Mouse (Mus musculus) liver, postnatal 0 days (tissue): Measurements from ENCODE around the gene Tex37.

ENCODE experiments used
- CTCF ChIP-seq: sonication (generic); IDR thresholded peaks from 2 replicates; pipeline ENCODE4 v1.5.1; 2016; ENCODE audit warnings: antibody characterized with exemption, low read depth
- EP300 ChIP-seq: IDR thresholded peaks from 2 replicates; pipeline ENCODE4 v1.6.1; 2016; ENCODE audit warnings: antibody characterized with exemption, low read depth, mild to moderate bottlenecking

- TF ChIP-seq EP300 (no peak), CTCF (no peak)
Observed at GRCm38 (mm10) chr6:70871511-70871980, 47.2 kb downstream of the Tex37 start.
